Mouse (Mus musculus) c-Kit-negative CD71-positive TER-119-positive erythroid progenitor cells, embryonic 14.5 days (primary cell): ENCODE data around the gene Il17rd.

Experiments
- DNase-seq: peaks from one replicate; pipeline ENCODE4 v3.0.0-alpha.2; 2013; ENCODE audit warnings: low read depth, low spot score

The Il17rd gene

DNA sequence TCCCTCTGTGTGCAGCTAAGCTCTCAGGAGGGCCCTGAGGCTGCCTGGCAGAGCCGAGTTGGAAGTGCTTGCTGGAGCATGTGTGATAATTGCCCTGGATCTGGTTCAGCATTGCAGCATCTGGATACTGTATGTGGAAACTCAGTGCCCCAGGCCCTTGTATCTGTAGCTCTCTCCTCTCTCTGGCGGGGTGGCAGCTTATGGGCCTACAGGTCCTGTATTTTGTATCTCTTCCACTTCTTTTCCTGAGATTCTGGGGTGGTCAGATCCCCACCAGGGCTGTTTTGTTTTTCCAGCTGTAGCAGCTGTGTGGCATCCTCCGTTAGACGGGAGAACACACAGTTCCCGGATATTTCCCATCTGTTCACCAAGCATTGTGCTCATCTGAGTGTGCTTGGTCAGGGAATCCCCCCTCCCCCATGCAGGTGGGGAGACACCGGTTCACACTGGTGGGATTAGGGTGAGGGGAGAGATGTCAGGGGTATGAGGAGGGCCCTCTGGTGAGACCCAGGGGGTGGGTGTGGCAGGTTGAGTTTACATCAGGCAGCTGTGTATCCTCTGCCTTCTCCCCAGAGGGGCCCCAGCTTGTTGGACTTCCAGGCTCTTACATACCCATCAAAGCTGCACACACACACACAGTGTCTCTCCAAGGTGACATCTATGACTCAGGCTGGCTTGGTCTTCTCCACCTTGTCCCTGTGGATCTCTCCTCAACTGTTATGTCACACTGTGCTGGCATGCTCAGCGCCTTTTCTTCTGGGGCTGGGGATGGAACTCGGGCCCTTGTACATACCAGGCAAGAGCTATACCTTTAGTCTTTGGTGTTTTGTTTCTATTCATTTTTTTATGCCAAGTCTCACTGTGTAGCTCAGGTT, 106.7 kb downstream of the Il17rd start:
- no peak for DNase-seq

DNA sequence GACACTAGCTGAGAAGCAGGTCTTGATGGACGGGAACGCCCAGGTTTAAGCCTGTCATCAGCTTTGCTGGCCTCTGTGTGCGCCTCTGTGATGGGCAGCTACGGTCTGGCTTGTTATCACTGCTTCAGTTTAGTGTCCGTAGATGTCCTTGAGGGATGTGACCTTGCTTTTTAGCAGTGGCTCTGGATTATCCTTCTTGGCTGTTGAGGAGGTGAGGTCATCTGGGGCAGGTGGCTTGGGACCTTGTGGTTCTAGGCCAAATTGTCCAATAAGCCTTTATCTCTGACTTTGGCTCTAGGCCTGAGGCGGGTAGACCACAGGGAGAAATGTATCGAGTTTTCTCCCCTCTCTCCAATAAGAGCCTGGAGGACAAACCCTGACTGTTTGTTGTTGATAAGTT, 109.0 kb downstream of the Il17rd start:
- no peak for DNase-seq

DNA sequence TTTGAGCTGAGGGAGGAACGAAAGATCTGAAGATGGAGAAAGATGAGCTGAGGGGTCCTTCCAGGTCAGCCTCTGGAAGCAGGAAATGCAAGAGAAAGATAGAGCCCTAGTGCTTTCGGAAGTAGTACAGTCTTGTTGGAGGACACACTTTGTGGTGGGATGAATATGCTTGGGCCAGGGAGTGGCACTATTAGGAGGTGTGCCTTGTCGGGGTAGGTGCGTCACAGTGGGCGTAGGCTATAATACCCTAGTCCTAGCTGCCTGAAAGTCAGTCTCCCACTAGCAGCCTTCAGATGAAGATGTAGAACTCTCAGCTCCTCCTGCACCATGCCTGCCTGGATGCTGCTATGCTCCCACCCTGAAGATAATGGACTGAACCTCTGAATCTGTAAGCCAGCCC, 110.7 kb downstream of the Il17rd start:
- no peak for DNase-seq

- DNase-seq: no peak
These were observed 111.4 kb downstream of the Il17rd start for GRCm38 (mm10) chr14:27150011-27150640.

DNA sequence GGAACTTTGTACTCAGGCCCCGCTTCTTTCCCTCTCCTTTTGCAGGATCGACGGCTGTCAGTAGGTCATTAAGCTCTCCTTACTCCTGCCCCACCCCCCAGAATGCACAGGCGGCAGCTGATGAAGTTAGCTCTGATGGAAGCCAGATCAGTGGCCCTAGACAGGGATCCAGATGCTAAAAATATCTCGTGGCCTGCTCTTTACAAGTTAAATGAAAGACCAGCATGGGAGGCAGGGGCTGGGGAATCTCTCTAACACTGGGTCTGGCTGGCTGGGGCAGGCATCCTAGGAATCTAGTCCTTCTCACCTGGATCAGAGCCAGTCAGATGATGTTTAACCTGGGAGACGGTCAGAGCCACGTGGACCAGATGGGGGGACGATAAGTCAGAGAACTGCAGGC, 112.7 kb downstream of the Il17rd start:
- no peak for DNase-seq

DNA sequence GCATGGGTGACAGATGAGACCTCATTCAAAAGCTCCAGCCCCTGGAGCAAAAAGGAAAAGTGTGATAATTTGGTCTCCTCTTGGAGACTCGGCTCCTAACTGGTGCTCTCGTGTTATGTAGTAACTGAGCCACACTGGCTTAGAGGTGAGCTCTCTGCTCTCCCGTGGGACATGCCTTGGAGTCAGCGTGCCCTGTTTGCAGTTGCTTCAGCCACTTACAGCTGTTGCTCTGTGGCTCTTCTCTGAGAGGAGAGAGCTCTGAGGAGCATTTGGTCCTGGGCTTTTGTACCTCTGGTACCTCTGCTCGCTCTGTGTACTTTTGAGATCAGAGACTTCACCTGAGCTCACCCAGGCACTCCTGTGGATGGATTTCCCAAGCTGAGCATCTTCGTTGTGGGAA, 116.3 kb downstream of the Il17rd start:
- no peak for DNase-seq

GRCm38 (mm10) chr14:27156032-27156431, 117.3 kb downstream of the Il17rd start:
- DNase-seq: no peak
